Mouse (Mus musculus): ENCODE data around the gene Prkab2. TPM values are rescaled to one million over a fixed set of nuclear protein-coding genes. Genes with fewer than 3 reads are reported as not detected.

The Prkab2 gene
- total RNA-seq, 2 experiments from 2014 or later, result 20.5 to 22.1 TPM

GRCm38 (mm10) chr3:97642001-97642400 is 16.0 kb upstream of the Prkab2 start:
- intact Hi-C loops (cut with DNase I), result no loop called here
- no peak for DNase-seq (ENCODE audit: low spot score)

DNA sequence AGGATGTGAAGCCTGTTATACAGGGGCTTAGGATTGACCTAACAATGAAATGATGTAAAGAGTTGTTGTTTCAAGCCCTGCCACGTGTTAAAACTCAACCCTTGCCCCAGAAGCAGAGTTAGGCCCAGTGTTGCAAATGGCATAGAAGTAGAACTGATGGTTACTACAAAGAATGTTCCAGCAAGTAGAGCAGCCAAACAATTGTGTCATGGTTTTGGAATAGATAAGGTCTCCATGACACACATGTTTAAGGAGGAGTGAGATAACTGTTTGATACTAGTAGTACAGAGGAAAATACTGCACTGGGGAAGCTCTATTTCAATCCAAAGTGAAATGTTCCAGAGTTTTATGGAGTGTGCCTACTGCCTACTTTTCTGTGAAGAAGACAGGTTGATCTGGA is 9.5 kb upstream of the Prkab2 start:
- no peak for DNase-seq (ENCODE audit: low spot score)
- intact Hi-C loops (cut with DNase I), result no loop called here

- DNase-seq (ENCODE audit: low spot score), result no peak
- intact Hi-C loops (cut with DNase I), result no loop called here
These were observed 9.0 kb upstream of the Prkab2 start for GRCm38 (mm10) chr3:97649022-97649421.

- no peak for DNase-seq (ENCODE audit: low spot score)
- intact Hi-C loops (cut with DNase I), result no loop called here
These were observed 8.5 kb upstream of the Prkab2 start for GRCm38 (mm10) chr3:97649469-97649868.

- intact Hi-C loops (cut with DNase I), result no loop called here
- DNase-seq (ENCODE audit: low spot score), result no peak
These were observed 6.4 kb upstream of the Prkab2 start for GRCm38 (mm10) chr3:97651604-97652003.

GRCm38 (mm10) chr3:97653781-97654180 is 4.2 kb upstream of the Prkab2 start:
- intact Hi-C loops (cut with DNase I), result no loop called here

GRCm38 (mm10) chr3:97654901-97655300 is 3.1 kb upstream of the Prkab2 start:
- intact Hi-C loops (cut with DNase I), result loop anchor here (5.0 kb wide), 1 partner anchor 112 kb away; no protein-coding TSS in a partner anchor
- no peak for DNase-seq (ENCODE audit: low spot score)

More at GRCm38 (mm10) chr3:97653781-97654180, 4.2 kb upstream of the Prkab2 start:
- DNase-seq (ENCODE audit: low spot score), result no peak

- intact Hi-C loops (cut with DNase I), result loop anchor here (5.0 kb wide), 1 partner anchor 109 kb away; no protein-coding TSS in a partner anchor
- DNase-seq (ENCODE audit: low spot score), result no peak
These were observed 617 bp downstream of the Prkab2 start for GRCm38 (mm10) chr3:97658426-97659193.

DNA sequence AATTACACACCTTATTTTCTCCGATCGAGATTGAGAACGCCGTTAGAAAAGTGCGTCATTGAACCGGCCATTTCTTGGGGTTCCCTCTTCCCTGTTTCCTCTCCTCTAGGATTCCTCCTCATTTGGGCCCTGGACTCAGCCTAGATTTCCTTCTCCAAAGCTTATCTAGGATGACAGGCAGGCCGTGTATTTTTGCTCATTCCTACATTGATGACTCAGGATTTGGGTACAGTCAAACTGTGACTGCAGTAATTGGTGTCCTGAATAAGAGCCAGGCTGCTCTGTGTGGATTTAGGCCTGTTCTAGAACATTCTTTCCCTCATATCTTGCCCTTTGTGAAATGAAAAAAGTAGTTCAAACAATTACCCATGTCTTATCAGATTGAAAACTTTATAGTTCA is 1.8 kb downstream of the Prkab2 start:
- intact Hi-C loops (cut with DNase I), result loop anchor here (2.0 to 5.0 kb wide), 2 partner anchors 21 to 108 kb away; no protein-coding TSS in a partner anchor

GRCm38 (mm10) chr3:97661206-97661605 is 3.2 kb downstream of the Prkab2 start:
- intact Hi-C loops (cut with DNase I), result loop anchor here (2.0 kb wide), 1 partner anchor 20 kb away; no protein-coding TSS in a partner anchor
- DNase-seq (ENCODE audit: low spot score), result no peak

More for the DNA sequence above, 1.8 kb downstream of the Prkab2 start:
- no peak for DNase-seq (ENCODE audit: low spot score)

DNA sequence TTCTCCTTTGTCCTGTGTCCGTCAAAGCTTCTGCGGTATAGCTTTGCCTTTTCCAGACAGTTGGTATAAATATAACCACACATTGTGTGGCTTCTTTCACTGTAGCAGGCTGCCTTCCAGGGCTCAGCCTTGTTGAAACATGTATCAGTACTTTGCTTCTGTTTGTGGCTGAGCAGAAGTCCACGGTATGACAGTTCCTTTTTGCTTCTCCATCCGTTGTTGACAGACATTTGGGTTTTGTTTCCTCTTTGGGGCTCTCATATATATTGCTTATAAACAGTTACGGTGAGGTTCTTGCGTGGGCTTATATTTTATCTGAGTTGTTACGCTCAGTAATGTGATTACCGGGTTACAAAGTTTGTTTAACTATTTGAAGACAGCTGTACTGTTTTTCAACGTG is 7.5 kb downstream of the Prkab2 start:
- no peak for DNase-seq (ENCODE audit: low spot score)
- intact Hi-C loops (cut with DNase I), result no loop called here

GRCm38 (mm10) chr3:97666154-97666553 is 8.2 kb downstream of the Prkab2 start:
- DNase-seq (ENCODE audit: low spot score), result no peak
- intact Hi-C loops (cut with DNase I), result no loop called here

DNA sequence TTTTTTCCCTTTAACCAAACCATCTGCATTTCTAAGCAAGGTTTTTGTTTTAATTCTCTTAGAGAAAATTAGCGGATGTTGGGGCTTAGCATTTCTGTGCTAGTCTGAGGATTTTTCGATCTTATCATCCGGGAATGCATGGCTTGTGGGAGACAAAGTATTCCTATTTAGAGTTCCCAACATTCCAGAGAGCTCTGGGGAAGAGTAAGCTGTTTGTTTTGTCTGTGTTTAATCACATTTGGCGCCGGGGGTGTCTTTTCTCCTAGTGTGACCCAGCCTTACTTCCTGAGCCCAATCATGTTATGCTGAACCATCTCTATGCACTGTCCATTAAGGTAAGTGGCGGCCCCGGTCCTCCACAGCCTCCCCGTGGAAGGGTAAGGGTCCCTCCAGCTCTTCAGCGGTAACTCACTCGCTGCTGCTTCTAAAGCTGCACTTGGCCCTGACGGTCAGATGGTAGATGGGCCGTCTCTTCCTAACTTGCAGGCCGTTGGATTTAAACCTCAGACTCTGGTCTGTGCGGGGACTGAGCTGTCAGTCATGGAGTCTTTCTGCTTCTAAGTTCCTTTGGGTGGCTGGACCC is 9.2 kb downstream of the Prkab2 start:
- DNase-seq (ENCODE audit: low spot score), result no peak
- intact Hi-C loops (cut with DNase I), result no loop called here

DNA sequence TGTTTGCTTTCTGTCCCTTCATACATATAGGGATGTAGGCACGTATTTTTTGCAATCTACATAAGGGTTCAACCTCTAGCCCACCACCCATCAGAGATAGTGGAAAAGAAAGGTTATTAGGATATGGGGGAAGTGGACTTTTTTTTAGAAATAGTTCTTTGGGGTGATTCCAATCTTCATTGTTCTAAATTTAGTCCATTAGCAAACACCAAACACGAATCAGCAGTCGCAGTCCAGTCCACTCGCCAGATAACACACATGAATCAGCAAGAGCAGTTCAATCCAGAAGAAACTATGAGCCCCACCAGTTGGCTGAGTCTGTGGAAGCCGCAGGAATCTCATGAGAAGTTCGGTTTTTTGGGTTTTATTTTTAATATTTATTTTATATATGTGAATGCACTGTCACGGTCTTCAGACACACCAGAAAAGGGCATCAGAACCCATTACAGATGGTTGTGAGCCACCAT is 16.7 kb downstream of the Prkab2 start, which contains the start of gene Gm17651:
Gene Gm17651 (minus strand): TSS at position 51 of the 467 bp plus-strand sequence.
- no peak for DNase-seq (ENCODE audit: low spot score)
- intact Hi-C loops (cut with DNase I), result no loop called here

- DNase-seq (ENCODE audit: low spot score), result no peak
- intact Hi-C loops (cut with DNase I), result no loop called here
These were observed 18.1 kb downstream of the Prkab2 start for GRCm38 (mm10) chr3:97676126-97676525.

DNA sequence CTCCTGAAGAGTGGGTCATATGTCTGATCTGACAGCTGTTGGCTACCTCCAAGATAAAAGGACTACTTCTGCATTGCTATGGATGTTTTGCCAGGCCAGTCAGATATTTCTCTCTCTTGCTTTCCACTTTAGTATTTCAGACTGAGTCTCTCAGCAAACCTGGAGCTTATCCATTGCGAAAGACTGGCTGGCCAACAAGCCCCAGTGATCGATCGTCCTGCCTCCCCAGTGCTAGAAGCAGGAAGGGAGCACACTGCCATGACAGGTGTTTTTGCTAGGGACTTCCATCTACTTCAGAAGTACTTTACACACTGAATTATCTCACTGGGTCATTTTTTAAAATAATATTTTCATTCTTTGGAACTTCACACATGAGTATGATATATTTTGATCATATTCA is 20.4 kb downstream of the Prkab2 start:
- intact Hi-C loops (cut with DNase I), result no loop called here
- DNase-seq (ENCODE audit: low spot score), result no peak

- peak; percentile 50 for DNase-seq (ENCODE audit: low spot score)
- intact Hi-C loops (cut with DNase I), result loop anchor here (1.0 to 5.0 kb wide), 3 partner anchors 20 to 199 kb away; no protein-coding TSS in a partner anchor
These were observed 22.8 kb downstream of the Prkab2 start for GRCm38 (mm10) chr3:97680631-97681320.

- DNase-seq (ENCODE audit: low spot score), result no peak
- intact Hi-C loops (cut with DNase I), result loop anchor here (1.0 to 5.0 kb wide), 3 partner anchors 21 to 198 kb away; no protein-coding TSS in a partner anchor
These were observed 23.5 kb downstream of the Prkab2 start for GRCm38 (mm10) chr3:97681321-97682158.

- no peak for DNase-seq (ENCODE audit: low spot score)
- intact Hi-C loops (cut with DNase I), result loop anchor here (5.0 kb wide), 1 partner anchor 85 kb away; no protein-coding TSS in a partner anchor
These were observed 24.1 kb downstream of the Prkab2 start for GRCm38 (mm10) chr3:97682159-97682502.

All from heart, postnatal 25 days (tissue).